Mouse (Mus musculus) layer of hippocampus, postnatal 25 days (tissue): Measurements from ENCODE around the gene Bsn. TPM values are rescaled to one million over a fixed set of nuclear protein-coding genes. Genes with fewer than 3 reads are reported as not detected.

ENCODE experiments used
- DNase-seq, 2 experiments: peaks; one replicate each; pipeline ENCODE4 v3.0.0; 2022; ENCODE audit warnings: mixed read lengths in 2 of 2, low spot score in 1 of 2; ENCODE audit errors: extremely low spot score in 1 of 2
- total RNA-seq, 2 experiments: library from RNA; stranded (reverse); gene quantifications; 2 replicates each; pipeline ENCODE4 v1.2.3; 2021

Gene Bsn
- total RNA-seq, 2 experiments from 2014 or later, result 190 to 242 TPM

GRCm38 (mm10) chr9:108062142-108062541 lies 128.0 kb downstream of the Bsn start:
- no peak for DNase-seq

- DNase-seq, result no peak
These were observed 131.9 kb downstream of the Bsn start for GRCm38 (mm10) chr9:108058291-108058690.

DNA sequence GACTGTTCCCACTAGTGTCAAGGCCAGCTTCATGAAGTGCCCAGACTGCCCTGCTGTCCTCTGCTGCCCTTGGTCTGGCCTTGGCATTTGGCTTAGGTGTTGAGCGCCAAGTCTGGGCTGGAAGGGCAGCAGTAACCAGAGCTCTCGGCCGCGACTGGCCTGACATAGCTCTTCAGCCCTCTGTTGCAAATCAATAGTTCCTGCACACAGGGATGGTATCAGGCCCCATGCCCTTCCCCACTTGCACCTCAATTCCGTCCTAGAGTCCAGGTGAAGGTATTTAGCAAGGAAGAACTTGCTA lies 133.0 kb downstream of the Bsn start:
- DNase-seq, result no peak

- no peak for DNase-seq
These were observed 133.6 kb downstream of the Bsn start for GRCm38 (mm10) chr9:108056361-108057261.

GRCm38 (mm10) chr9:108055661-108056237 lies 134.4 kb downstream of the Bsn start:
- no peak for DNase-seq

GRCm38 (mm10) chr9:108055061-108055460 lies 135.1 kb downstream of the Bsn start:
- no peak for DNase-seq

DNA sequence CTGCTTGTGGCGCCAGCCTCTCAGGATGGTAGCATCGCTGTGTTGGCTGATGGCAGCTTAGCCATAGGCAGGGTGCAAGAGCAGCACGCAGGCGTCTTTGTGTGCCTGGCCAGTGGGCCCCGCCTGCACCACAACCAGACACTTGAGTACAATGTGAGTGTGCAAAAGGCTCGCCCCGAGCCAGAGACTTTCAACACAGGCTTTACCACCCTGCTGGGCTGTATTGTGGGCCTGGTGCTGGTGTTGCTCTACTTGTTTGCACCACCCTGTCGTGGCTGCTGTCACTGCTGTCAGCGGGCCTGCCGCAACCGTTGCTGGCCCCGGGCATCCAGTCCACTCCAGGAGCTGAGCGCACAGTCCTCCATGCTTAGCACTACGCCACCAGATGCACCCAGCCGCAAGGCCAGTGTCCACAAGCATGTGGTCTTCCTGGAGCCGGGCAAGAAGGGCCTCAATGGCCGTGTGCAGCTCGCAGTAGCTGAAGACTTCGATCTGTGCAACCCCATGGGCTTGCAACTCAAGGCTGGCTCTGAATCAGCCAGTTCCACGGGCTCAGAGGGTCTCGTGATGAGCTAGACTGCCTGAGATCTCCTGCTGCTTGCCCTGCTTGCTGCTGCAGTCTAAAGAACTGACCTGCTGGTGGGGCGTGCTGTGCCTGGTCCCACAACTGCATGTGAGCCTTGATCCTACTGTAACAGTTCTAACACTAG lies 135.7 kb downstream of the Bsn start:
- no peak for DNase-seq

DNA sequence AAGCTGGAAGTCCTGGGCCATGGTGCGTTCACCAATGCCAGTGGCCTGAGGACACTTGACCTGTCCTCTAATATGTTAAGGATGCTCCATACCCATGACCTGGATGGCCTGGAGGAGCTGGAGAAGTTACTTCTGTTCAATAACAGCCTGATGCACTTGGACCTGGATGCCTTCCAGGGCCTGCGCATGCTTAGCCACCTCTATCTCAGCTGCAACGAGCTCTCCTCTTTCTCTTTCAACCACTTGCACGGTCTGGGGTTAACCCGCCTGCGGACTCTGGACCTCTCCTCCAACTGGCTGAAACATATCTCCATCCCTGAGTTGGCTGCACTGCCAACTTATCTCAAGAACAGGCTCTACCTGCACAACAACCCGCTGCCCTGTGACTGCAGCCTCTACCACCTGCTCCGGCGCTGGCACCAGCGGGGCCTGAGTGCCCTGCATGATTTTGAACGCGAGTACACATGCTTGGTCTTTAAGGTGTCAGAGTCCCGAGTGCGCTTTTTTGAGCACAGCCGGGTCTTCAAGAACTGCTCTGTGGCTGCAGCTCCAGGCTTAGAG lies 136.4 kb downstream of the Bsn start:
- DNase-seq, result no peak

- DNase-seq, result peak; percentile 93 to 98
These were observed 137.1 kb downstream of the Bsn start, which contains the start of gene Amigo3 for GRCm38 (mm10) chr9:108052885-108053664. Gene Amigo3 (plus strand): TSS chr9:108053159.

DNA sequence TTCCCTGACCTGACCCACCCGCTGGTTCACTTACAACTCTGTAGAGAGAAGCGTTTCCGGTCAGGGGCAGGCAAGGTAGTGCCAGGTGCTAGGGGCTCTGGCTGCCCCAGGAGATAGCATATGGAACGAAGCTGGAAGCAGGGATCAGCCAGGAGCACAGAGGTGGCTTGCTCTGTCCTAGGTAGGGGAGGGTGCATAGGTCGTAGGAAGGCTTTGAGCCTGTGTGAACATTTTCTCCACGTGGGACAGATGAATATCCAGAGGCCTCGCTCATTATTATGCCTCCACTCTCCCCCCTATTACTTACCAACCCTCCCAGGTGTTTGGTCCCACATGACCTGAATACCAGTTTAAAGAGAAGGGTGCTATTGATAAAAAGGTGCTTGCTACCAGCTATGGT lies 137.8 kb downstream of the Bsn start:
- no peak for DNase-seq

GRCm38 (mm10) chr9:108051931-108052220 lies 138.3 kb downstream of the Bsn start:
- DNase-seq, result no peak

- DNase-seq, result no peak
These were observed 138.8 kb downstream of the Bsn start for GRCm38 (mm10) chr9:108051184-108051930.

- DNase-seq, result no peak
These were observed 140.5 kb downstream of the Bsn start for GRCm38 (mm10) chr9:108049561-108050251.

DNA sequence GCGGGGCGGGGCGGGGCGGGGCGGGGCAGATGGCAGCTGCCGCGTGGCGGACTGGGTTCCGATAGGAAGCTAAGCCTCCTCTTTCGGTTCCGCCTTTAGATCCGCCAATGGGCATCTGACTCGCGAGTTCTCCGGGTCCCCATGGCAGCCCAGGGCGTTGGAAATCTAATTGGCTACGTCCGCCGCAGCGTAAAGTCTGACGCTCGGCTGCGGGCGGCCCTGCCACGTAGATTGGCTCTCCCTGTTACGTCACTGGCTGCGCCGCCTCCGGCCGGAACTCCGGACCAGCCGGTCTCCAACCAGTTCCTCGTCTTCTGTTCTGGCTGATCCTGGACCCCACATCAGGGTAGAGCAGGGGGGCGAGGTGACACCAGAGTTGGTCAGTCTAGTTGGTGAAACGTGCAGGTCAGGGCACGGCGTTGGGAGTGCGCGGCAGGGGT lies 141.1 kb downstream of the Bsn start, which contains the start of gene Gmppb:
Gmppb (plus strand) TSS at position 227 of the 440 bp plus-strand sequence.
- peak; percentile 90 to 92 for DNase-seq

- no peak for DNase-seq
These were observed 141.6 kb downstream of the Bsn start for GRCm38 (mm10) chr9:108048566-108048955.

DNA sequence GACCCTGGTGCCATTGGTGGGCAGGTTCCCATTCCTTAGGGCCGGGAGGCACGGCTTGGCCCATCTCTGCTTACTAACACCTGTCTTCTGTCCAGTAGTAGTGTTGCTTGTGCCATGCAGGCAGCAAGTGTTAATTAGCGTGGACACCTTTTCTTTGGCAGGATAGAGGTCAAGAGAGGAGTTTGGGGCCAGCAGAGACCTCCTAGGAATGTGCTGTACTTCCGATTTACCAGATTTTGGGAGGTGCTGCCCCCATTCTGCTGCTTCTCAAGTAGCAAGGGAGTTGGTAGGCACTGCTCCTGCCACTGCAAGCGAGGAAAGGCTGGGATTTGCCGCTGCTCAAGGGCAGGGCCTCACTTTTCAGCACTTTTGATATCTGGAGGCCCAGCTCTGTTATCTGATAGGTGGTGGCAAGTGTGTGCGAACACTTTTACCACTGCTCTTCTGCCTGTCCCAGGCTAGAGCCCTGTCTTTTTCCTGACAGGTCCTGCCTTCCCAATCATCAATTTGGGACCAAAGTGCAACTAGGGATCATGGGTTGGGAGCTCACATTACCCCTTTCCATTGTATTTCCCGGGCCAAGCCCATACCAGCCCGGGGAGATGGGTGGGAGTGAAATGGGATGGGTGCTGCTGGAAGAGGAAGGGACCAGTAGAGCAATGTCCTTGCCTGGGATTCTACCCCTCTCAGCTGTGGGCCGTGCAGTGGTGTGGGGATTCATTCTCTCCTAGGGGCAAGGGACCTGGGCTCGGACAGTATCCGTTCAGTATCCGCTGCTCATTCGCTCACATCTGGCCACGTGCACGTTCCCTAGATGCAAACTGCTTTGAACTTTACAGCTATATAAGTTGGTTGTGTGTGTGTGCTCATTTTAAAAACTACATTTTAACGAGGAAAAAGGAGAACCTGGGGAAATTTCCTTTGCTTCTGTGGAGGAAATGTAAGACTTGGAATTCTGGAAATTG lies 142.3 kb downstream of the Bsn start:
- no peak for DNase-seq

- no peak for DNase-seq
These were observed 143.6 kb downstream of the Bsn start for GRCm38 (mm10) chr9:108046582-108046981.
